ENCODE assay signal across 8 mouse cellular contexts in genomic region chr14:111676166-111676581, GRCm38 (mm10). TPM values are rescaled to one million over a fixed set of nuclear protein-coding genes. Genes with fewer than 3 reads are reported as not detected.
DNase-seq lines count a peak whose midpoint lies in the region; ATAC-seq and TF ChIP-seq lines count a peak whose summit lies in the region.

No protein-coding gene starts in this region.

- no peaks in the 10 kb centered on the region for H3K36me3 ChIP-seq in kidney, adult 2 months (ENCODE audit: control insufficient read depth, insufficient read depth, low read length)
- no peaks in the 10 kb centered on the region for H3K36me3 ChIP-seq in forebrain, embryonic 14.5 days (ENCODE audit: control insufficient read depth, insufficient read depth, low read length)
- H3K36me3 ChIP-seq in midbrain, embryonic 15.5 days (replicated peaks), result no peaks in the 10 kb centered on the region

- WGBS in kidney, adult 2 months, result 2% methylated on average over 19 of the region's 19 CpGs
- WGBS in forebrain, embryonic 14.5 days, result 1% methylated on average over 19 of the region's 19 CpGs
- 0% methylated on average over 19 of the region's 19 CpGs for WGBS in midbrain, embryonic 15.5 days

- peak overlapping the region; percentile 92 for H3K9ac ChIP-seq in forebrain, embryonic 14.5 days (ENCODE audit: low read length)
- H3K9ac ChIP-seq in midbrain, embryonic 15.5 days, result peak overlapping the region; percentile 96

- H3K9me3 ChIP-seq in forebrain, embryonic 14.5 days (replicated peaks; ENCODE audit: control insufficient read depth, low read length), result no peaks in the 10 kb centered on the region
- no peaks in the 10 kb centered on the region for H3K9me3 ChIP-seq in midbrain, embryonic 15.5 days

- H3K4me2 ChIP-seq in forebrain, embryonic 14.5 days (ENCODE audit: low read length), result peak overlapping the region; percentile 62
- peak overlapping the region; percentile 72 for H3K4me2 ChIP-seq in midbrain, embryonic 15.5 days

- no peaks in the 10 kb centered on the region for H3K4me1 ChIP-seq in kidney, adult 2 months (ENCODE audit: control insufficient read depth, insufficient read depth, low read length)
- H3K4me1 ChIP-seq in forebrain, embryonic 14.5 days (ENCODE audit: control insufficient read depth, insufficient read depth, low read length), result peaks cover 12% of the 10 kb centered on the region
- peaks cover 17% of the 10 kb centered on the region for H3K4me1 ChIP-seq in midbrain, embryonic 15.5 days

- TF ChIP-seq CTCF in kidney, adult 2 months (conservative IDR thresholded peaks at IDR 0.05; ENCODE audit: insufficient read depth, insufficient read length, low read depth, low read length), result no peak
- TF ChIP-seq CTCF in layer of hippocampus, adult 2 months (conservative IDR thresholded peaks at IDR 0.05), result no peak

- H3K27me3 ChIP-seq in kidney, adult 2 months (replicated peaks; ENCODE audit: control insufficient read depth, insufficient read depth, low read length), result 0 out of 2 replicates have a peak, but pooled peaks cover 2% of the 10 kb centered on the region
- H3K27me3 ChIP-seq in forebrain, embryonic 14.5 days (replicated peaks; ENCODE audit: control insufficient read depth, insufficient read depth, low read length), result 0 out of 2 replicates have a peak, but pooled peaks cover 3% of the 10 kb centered on the region
- no peaks in the 10 kb centered on the region for H3K27me3 ChIP-seq in midbrain, embryonic 15.5 days (replicated peaks)

- ATAC-seq in forebrain, embryonic 14.5 days, result peak; percentile 59
- peak; percentile 75 for ATAC-seq in midbrain, embryonic 15.5 days (replicated peaks)

- H3K4me3 ChIP-seq in kidney, adult 2 months (ENCODE audit: insufficient read depth, low read depth, low read length), result peak overlapping the region; percentile 53; the same call in 1 of the 2 replicates
- peak overlapping the region; percentile 73 for H3K4me3 ChIP-seq in forebrain, embryonic 14.5 days (ENCODE audit: low read depth, low read length)
- H3K4me3 ChIP-seq in layer of hippocampus, adult 2 months, result peak overlapping the region; percentile 88
- peak overlapping the region; percentile 92 for H3K4me3 ChIP-seq in midbrain, embryonic 15.5 days

- TF ChIP-seq POLR2A in kidney, adult 2 months (IDR thresholded peaks at IDR 0.05; ENCODE audit: low read depth, low read length), result no peak

- H3K27ac ChIP-seq in kidney, adult 2 months (ENCODE audit: insufficient read depth, low read depth, low read length), result no peak overlapping the region
- peak overlapping the region; percentile 97 for H3K27ac ChIP-seq in forebrain, embryonic 14.5 days (ENCODE audit: low read depth, low read length)
- H3K27ac ChIP-seq in layer of hippocampus, adult 2 months, result peak overlapping the region; percentile 99
- H3K27ac ChIP-seq in midbrain, embryonic 15.5 days, result peak overlapping the region; percentile 98

- no peak for DNase-seq in kidney, adult 2 months
- DNase-seq in kidney, postnatal 14 days, result no peak
- peak; percentile 24 for DNase-seq in cerebellum, adult 11 months
- DNase-seq in forebrain, embryonic 14.5 days (ENCODE audit: low spot score), result peak; percentile 77
- DNase-seq in layer of hippocampus, adult 2 months (ENCODE audit: low spot score in 2 of 2), result peak in 1 of 2 experiments; percentile 42
- no peak for DNase-seq in B cell, adult 2 months
- DNase-seq in lung, postnatal 10 days, result no peak

RNA-seq across cellular contexts. Expression of gene Slitrk5, which starts 1.3 kb away (rescaled TPM):
- 0.03 TPM in 2 replicates for polyA plus RNA-seq in kidney, adult 2 months (2012; rRNA removed)
- polyA plus RNA-seq in forebrain, embryonic 14.5 days (2014; fragmentation: Nextera tagmentation; extraction: Ambion mirVana), result 14.3 and 19.0 TPM in 2 replicates
- 100 to 1,000 TPM; 107 to 111 TPM for total RNA-seq in layer of hippocampus, adult 2 months (2021)
- 31.8 and 35.1 TPM in 2 replicates for polyA plus RNA-seq in midbrain, embryonic 15.5 days (2015; fragmentation: Nextera tagmentation; extraction: Ambion mirVana)

Comparison
In these comparisons a context has a peak if more than half of its experiments do, and no peak if none do; other contexts are left out.
1. DNase-seq: peak in cerebellum, adult 11 months (single experiment) and forebrain, embryonic 14.5 days (single experiment); none in kidney, adult 2 months (single experiment), kidney, postnatal 14 days (single experiment), B cell, adult 2 months (0 of 2) and lung, postnatal 10 days (single experiment).
2. RNA of gene Slitrk5, which starts 1.3 kb away (polyA plus RNA-seq): 31.8 to 35.1 TPM in midbrain, embryonic 15.5 days and 14.3 to 19.0 TPM in forebrain, embryonic 14.5 days; 0.03 TPM in kidney, adult 2 months; every median in the first group is over 10 times any median in the second.
3. Peak in every context shown above with its lines, with median percentiles within 50 percentile points of each other: H3K4me3 ChIP-seq.